Mouse (Mus musculus): ENCODE data around the gene Ces2f.
A peak's percentile ranks its signal among the peaks of the same experiment; 100 is the strongest.
"Not testable (repeated sequence)": the region's sequence is repeated elsewhere in the genome, so short reads cannot be mapped to it uniquely, and the experiment has no call there.

The Ces2f gene

GRCm38 (mm10) chr8:104947056-104947455 is at the start of gene Ces2f:
Ces2f (plus strand) TSS chr8:104947356.
- 0 out of 2 replicates have a peak, but pooled peaks have one; percentile 16 for ATAC-seq (ENCODE audit: insufficient number of reproducible peaks, low FRiP score, low TSS enrichment)

- ATAC-seq (ENCODE audit: insufficient number of reproducible peaks, low FRiP score, low TSS enrichment): no peak
Measured at GRCm38 (mm10) chr8:104901746-104902145, 45.4 kb upstream of the Ces2f start.

GRCm38 (mm10) chr8:104907111-104907510 is 40.0 kb upstream of the Ces2f start:
- no peak for ATAC-seq (ENCODE audit: insufficient number of reproducible peaks, low FRiP score, low TSS enrichment)

GRCm38 (mm10) chr8:104909021-104909420 is 38.1 kb upstream of the Ces2f start:
- ATAC-seq (ENCODE audit: insufficient number of reproducible peaks, low FRiP score, low TSS enrichment): peak; percentile 86

GRCm38 (mm10) chr8:104909651-104910050 is 37.5 kb upstream of the Ces2f start:
- ATAC-seq (ENCODE audit: insufficient number of reproducible peaks, low FRiP score, low TSS enrichment): not testable (repeated sequence)

GRCm38 (mm10) chr8:104925972-104926596 is 21.1 kb upstream of the Ces2f start, which contains the start of gene Ces2e:
Ces2e (plus strand) TSS chr8:104926260.
- ATAC-seq (ENCODE audit: insufficient number of reproducible peaks, low FRiP score, low TSS enrichment): no peak

- ATAC-seq (ENCODE audit: insufficient number of reproducible peaks, low FRiP score, low TSS enrichment): no peak
Measured at GRCm38 (mm10) chr8:104927301-104927700, 19.9 kb upstream of the Ces2f start.

- ATAC-seq (ENCODE audit: insufficient number of reproducible peaks, low FRiP score, low TSS enrichment): no peak
Measured at GRCm38 (mm10) chr8:104944665-104945064, 2.5 kb upstream of the Ces2f start.

GRCm38 (mm10) chr8:104949031-104949430 is 1.9 kb downstream of the Ces2f start:
- ATAC-seq (ENCODE audit: insufficient number of reproducible peaks, low FRiP score, low TSS enrichment): no peak

GRCm38 (mm10) chr8:104961537-104961961 is 14.4 kb downstream of the Ces2f start, which contains the start of gene Ces2g:
Ces2g (plus strand) TSS chr8:104961718.
- ATAC-seq (ENCODE audit: insufficient number of reproducible peaks, low FRiP score, low TSS enrichment): no peak

GRCm38 (mm10) chr8:104962229-104962901 is 15.2 kb downstream of the Ces2f start:
- no peak for ATAC-seq (ENCODE audit: insufficient number of reproducible peaks, low FRiP score, low TSS enrichment)

- ATAC-seq (ENCODE audit: insufficient number of reproducible peaks, low FRiP score, low TSS enrichment): no peak
Measured at GRCm38 (mm10) chr8:104963375-104963894, 16.3 kb downstream of the Ces2f start.

GRCm38 (mm10) chr8:104984126-104984525 is 37.0 kb downstream of the Ces2f start:
- ATAC-seq (ENCODE audit: insufficient number of reproducible peaks, low FRiP score, low TSS enrichment): no peak

- no peak for ATAC-seq (ENCODE audit: insufficient number of reproducible peaks, low FRiP score, low TSS enrichment)
Measured at GRCm38 (mm10) chr8:104984942-104985341, 37.8 kb downstream of the Ces2f start.

- no peak for ATAC-seq (ENCODE audit: insufficient number of reproducible peaks, low FRiP score, low TSS enrichment)
Measured at GRCm38 (mm10) chr8:104998191-104998590, 51.0 kb downstream of the Ces2f start.

GRCm38 (mm10) chr8:104999183-104999582 is 52.0 kb downstream of the Ces2f start:
- no peak for ATAC-seq (ENCODE audit: insufficient number of reproducible peaks, low FRiP score, low TSS enrichment)

GRCm38 (mm10) chr8:105000586-105000985 is 53.4 kb downstream of the Ces2f start, which contains the start of gene Ces2h:
Ces2h (plus strand) TSS chr8:105000853.
- no peak for ATAC-seq (ENCODE audit: insufficient number of reproducible peaks, low FRiP score, low TSS enrichment)
